Mouse (Mus musculus) neural tube, postnatal 0 days (tissue): Measurements from ENCODE around the gene Sept9. TPM values are rescaled to one million over a fixed set of nuclear protein-coding genes. Genes with fewer than 3 reads are reported as not detected.

Experiments
- polyA plus RNA-seq: library from polyadenylated mRNA; unstranded; fragments of >200 nt; fragmentation: Nextera tagmentation; extraction: Ambion mirVana; gene quantifications from 2 replicates; pipeline ENCODE4 v1.2.1, GENCODE M21; 2015

Sept9 gene
- polyA plus RNA-seq = 79.4 and 88.1 TPM in 2 replicates

GRCm38 (mm10) chr11:117199282-117200175 is at the start of gene Sept9:
Gene Sept9 (plus strand): TSS chr11:117199661.

Other genes with a start within 250 kb of the Sept9 start
- gene Sec14l1, start 84.5 kb upstream of the Sept9 start, polyA plus RNA-seq = 39.2 and 44.6 TPM in 2 replicates